Mouse (Mus musculus) left cerebral cortex, adult 2 months (tissue): ENCODE results near the gene Cd38. TPM values are rescaled to one million over a fixed set of nuclear protein-coding genes. Genes with fewer than 3 reads are reported as not detected.

ENCODE experiments used
- DNase-seq, 2 experiments: peaks; one replicate each; pipeline ENCODE4 v3.0.0; 2021 to 2022; ENCODE audit warnings: low spot score in 2 of 2, mixed read lengths in 1 of 2; ENCODE audit errors: extremely low spot score in 1 of 2
- H3K27ac ChIP-seq: fragments of 200-600 bp; 2 replicates; pipeline ENCODE4 v1.8.1; 2022
- H3K4me3 ChIP-seq: fragments of 200-600 bp; 2 replicates; pipeline ENCODE4 v1.8.1; 2022
- CTCF ChIP-seq: fragments of 200-600 bp; IDR thresholded peaks from 2 replicates; pipeline ENCODE4 v1.8.1; 2022; ENCODE audit warnings: antibody characterized with exemption, mild to moderate bottlenecking, moderate library complexity
- intact Hi-C: fragments of 180-260 bp; cut with DNase I; formaldehyde crosslinking; loops from one replicate; pipeline ENCODE4 v1.15.1; 2025
- long read RNA-seq, 2 experiments: library from polyadenylated mRNA; stranded (forward); transcript quantifications; one replicate each; pipeline ENCODE4 v2.0.0; 2021; ENCODE audit warnings: borderline mapping rate in 2 of 2
- total RNA-seq, 2 experiments: library from RNA; stranded (reverse); gene quantifications; 2 replicates each; pipeline ENCODE4 v1.2.3; 2021

The Cd38 gene
- total RNA-seq = 1 to 10 TPM; 1.2 to 2.2 TPM
- long read RNA-seq, experiment 1, partial matches to known transcripts = 0 of 4 reads
- long read RNA-seq, experiment 1, other reads (novel, unspliced or antisense) = 0 of 4 reads
- long read RNA-seq, experiment 2, transcript Cd38-201 (8 exons, 3,270 nt) = major isoform, 5 of 6 reads
- long read RNA-seq, experiment 2, partial matches to known transcripts = 1 of 6 reads
- long read RNA-seq, experiment 2, other reads (novel, unspliced or antisense) = 0 of 6 reads

DNA sequence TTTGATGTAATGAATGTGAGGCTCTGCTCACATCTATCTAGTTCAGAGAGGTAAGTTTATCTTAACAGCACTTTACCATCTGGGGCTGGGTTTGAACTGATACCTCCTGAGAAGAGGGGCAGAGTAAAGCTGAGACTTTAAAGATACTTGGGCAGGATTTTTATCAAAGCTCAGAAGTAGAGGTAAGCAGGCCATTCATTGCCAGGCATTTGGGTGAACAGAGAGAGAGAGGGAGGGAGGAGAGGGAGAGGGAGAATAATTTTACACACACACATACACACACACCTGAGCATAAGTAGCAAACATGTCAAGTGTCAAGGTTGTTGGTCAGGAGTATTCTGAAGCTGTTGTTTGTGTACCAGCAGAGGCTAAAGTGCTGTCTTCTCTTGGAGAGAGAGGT, at the start of gene Cd38:
Gene Cd38, plus strand, starts transcription at position 301 of the 400 bp plus-strand sequence.
- TF ChIP-seq CTCF = no peak
- intact Hi-C loops = no loop called here
- peak within 1 kb of the TSS; percentile 63 for H3K27ac ChIP-seq
- peak within 1 kb of the TSS; percentile 43 for H3K4me3 ChIP-seq
- DNase-seq = no peak

DNA sequence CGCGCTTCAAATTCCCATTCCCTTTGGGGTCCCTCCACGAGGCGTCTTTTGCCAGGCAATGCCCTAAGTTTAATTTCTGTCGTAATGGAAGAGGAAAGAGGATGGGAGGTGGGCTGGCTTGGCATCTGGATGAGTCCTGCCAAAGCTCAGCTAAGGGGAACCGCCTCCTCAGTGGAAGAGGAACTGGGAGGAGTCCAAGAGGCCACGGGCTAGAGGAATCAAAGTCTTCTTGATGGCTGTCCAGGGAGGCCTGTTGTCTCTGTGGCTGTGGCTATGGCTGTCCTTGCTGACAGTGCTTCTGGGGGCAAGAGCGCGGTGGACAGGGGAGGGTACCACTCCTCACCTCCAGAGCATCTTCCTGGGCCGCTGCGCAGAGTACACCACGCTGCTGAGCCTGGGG, 49.7 kb upstream of the Cd38 start, which contains the start of gene Bst1:
Gene Bst1, plus strand, starts transcription at position 191 of the 400 bp plus-strand sequence.
- no peak within 1 kb of the TSS for H3K4me3 ChIP-seq
- DNase-seq = no peak
- no peak within 1 kb of the TSS for H3K27ac ChIP-seq
- no peak for TF ChIP-seq CTCF
- intact Hi-C loops = no loop called here

DNA sequence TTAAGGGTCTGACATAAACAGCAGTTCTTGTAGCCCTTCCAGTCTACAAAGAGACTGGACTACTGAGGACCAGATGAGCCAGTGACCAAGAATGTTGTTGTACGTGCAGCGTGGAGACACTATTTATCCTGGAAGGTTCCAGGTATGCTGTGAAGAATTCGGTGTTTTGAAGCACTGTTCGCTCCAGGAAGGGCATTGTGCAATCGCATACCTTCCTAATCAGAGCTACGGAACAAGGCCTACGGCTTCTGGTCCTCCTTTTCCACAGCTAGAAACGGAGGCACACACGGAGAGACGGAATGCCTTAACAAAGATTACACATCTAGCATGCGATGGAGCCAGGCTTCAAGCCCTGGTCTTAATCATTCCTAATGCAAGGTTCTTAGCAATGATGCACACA, 47.6 kb upstream of the Cd38 start:
- Histone ChIP-seq H3K27ac (no peak overlapping the region), H3K4me3 (no peak overlapping the region)
- TF ChIP-seq CTCF = no peak
- intact Hi-C loops = loop anchor here (10.0 kb wide), 1 partner anchor 146 kb away; no protein-coding TSS in a partner anchor
- no peak for DNase-seq

DNA sequence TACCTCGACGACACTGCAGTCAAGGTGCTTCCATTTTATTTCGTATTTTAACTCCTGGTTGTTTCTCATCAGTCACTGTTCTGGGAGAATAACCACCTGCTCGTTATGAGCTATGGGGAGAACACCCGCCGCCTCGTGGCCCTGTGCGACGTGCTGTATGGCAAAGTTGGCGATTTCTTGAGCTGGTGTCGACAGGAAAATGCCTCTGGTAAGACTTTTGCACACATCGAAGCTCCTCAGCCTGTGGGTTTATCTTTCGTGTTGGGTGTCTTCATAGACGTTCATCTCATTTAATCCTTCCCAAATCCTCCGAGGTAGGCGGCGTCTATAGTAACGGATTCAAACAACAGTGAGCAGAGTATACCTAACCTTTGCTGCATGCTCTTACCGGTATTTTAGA, 46.8 kb upstream of the Cd38 start, which contains the start of gene Fbxl5:
Gene Fbxl5, minus strand, starts transcription at position 101 of the 400 bp plus-strand sequence.
- Histone ChIP-seq H3K4me3 (no peak within 1 kb of the TSS), H3K27ac (no peak within 1 kb of the TSS)
- no peak for DNase-seq
- no peak for TF ChIP-seq CTCF
- intact Hi-C loops = loop anchor here (10.0 kb wide), 1 partner anchor 147 kb away; no protein-coding TSS in a partner anchor

DNA sequence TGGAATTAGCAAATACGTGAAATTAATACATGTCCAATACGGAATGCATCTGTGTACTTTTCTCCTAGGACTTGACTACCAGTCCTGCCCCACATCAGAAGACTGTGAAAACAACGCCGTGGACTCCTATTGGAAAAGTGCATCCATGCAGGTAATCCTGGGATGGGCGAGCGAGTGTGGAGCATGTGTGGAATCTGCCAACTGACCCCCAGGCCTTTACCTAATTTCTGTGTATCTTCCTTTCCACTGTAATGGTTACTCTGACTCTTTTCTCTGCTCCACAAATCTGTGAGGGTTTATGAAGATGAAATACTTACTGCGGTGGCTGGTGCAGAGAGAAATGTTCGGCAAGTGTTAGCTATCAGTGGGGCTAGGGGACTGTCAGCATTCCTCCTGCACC, 46.2 kb upstream of the Cd38 start:
- intact Hi-C loops = loop anchor here (10.0 kb wide), 1 partner anchor 147 kb away; no protein-coding TSS in a partner anchor
- TF ChIP-seq CTCF = no peak
- no peak overlapping the region for H3K4me3 ChIP-seq
- DNase-seq = no peak
- no peak overlapping the region for H3K27ac ChIP-seq

DNA sequence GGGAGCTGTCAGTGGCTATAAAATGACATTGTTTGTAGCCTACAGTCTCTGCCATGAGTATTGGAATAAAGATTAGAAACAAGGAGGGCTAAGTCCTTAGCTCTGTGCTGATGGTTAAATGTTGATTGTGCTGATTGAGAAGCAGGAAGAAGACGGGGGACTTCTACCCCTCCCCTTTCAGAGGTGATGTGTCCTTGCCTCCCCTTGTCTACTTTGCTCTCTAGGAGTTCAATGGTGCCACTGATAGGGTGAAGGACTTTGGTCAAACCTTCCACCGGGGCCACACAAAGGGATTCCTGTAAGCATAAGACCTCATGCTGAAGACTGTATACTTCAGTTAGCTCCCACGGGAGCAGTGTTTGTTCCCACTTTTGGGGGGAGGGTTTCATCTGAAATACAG, 45.5 kb upstream of the Cd38 start:
- Histone ChIP-seq H3K4me3 (no peak overlapping the region), H3K27ac (no peak overlapping the region)
- intact Hi-C loops = loop anchor here (10.0 kb wide), 1 partner anchor 148 kb away; no protein-coding TSS in a partner anchor
- no peak for TF ChIP-seq CTCF
- no peak for DNase-seq

DNA sequence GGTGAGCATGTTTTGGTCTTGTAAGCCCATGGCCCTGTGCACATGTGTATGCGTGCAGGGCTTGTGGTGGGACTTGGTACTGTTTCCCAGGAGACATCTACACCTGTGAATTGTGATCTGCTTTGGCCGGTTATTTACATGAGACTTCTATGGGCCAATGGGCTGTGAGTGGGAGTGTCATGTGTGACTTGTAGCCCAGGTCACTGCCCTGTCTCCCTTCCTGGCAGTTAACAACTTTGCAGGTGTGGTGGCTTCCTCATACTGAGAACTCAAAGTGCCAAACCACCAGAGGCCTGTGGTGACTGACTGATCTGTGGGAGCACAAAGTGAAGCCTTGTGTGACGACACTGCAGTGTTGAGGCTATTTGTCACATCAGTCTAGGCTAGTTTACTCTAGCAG, 43.8 kb upstream of the Cd38 start:
- H3K27ac ChIP-seq = no peak overlapping the region
- no peak overlapping the region for H3K4me3 ChIP-seq
- DNase-seq = no peak
- no peak for TF ChIP-seq CTCF
- intact Hi-C loops = loop anchor here (10.0 kb wide), 1 partner anchor 150 kb away; no protein-coding TSS in a partner anchor

DNA sequence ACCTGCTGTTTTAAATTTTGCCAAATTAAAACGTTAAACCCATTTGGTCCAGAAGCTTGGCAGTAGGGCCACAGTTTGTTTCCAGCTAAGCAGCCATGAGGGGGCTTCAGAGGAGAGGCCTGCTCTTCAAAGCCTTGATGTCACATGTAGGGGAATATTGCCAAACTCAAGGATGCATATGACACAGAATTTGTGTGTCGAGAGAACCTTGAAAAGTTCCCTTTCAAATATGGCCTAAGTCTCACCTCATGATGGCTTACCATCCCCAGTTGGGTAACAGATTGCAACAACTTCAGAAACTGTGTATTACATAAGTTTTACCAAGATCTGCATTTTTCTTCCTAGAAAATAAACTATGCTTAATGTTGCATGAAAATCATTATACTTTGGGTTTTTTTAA, 41.5 kb upstream of the Cd38 start:
- DNase-seq = no peak
- TF ChIP-seq CTCF = no peak
- Histone ChIP-seq H3K27ac (no peak overlapping the region), H3K4me3 (no peak overlapping the region)
- intact Hi-C loops = loop anchor here (10.0 kb wide), 1 partner anchor 152 kb away; no protein-coding TSS in a partner anchor

DNA sequence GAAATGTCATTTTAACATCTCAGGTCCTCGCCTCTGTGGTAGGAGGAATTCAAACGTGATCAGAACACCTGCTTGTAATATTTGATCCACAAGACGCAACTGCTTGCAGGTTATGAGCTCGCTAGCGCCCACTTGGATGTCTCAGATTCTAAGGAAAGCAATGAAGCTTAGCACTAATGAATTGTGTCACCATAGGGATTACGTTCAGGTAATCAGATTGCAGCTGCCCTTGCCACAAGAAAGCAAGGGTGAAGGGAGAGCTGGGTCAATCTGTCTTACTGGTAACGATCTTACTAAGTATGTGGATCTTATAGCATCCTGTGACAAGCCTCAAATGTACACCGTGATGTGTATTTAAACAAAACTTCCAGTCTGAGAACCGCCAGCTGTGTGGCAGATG, 41.0 kb upstream of the Cd38 start:
- no peak for DNase-seq
- intact Hi-C loops = loop anchor here (10.0 kb wide), 1 partner anchor 153 kb away; no protein-coding TSS in a partner anchor
- no peak for TF ChIP-seq CTCF
- Histone ChIP-seq H3K27ac (no peak overlapping the region), H3K4me3 (no peak overlapping the region)

DNA sequence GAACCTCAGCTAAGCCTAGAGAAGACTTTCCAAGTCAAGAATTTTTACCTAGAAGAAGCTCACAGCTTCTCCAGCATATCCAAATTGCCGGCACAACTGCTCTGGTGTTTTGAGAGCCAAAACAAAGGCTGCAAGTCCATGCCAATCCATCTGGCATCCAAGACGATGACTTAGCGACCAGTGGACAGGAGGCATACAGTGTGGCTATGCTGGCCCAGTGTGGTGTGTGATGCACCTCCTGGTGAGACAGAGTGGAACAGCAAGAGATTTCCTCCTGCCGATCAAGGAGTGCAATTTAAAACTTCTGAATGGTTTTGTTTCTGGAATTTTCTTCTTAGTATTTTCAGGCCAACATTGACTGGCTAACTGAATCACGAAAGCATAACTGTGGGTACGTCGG, 31.8 kb upstream of the Cd38 start:
- no peak overlapping the region for H3K27ac ChIP-seq
- intact Hi-C loops = no loop called here
- DNase-seq = no peak
- TF ChIP-seq CTCF = peak; percentile 21
- no peak overlapping the region for H3K4me3 ChIP-seq

DNA sequence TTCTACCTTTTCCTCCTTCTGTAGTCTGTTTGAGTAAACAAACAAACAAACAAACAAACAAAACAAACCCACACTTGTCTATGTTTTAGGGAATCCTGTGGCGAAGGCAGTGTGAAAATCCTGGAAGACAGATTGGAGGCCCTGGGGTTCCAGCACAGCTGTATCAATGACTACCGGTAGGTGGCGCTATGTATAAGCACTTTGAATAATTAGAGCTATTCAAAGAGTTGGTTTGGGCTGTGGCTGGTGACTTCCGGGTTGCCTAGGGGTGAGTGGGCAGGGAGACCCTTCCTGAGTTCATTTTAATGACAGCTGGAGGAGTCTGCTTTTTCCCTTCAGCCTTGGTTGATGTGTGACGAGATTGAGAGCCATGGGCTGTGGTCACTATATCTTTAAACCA, 31.0 kb upstream of the Cd38 start:
- Histone ChIP-seq H3K27ac (no peak overlapping the region), H3K4me3 (no peak overlapping the region)
- intact Hi-C loops = no loop called here
- DNase-seq = peak; percentile 27 to 45
- peak; percentile 84 for TF ChIP-seq CTCF

DNA sequence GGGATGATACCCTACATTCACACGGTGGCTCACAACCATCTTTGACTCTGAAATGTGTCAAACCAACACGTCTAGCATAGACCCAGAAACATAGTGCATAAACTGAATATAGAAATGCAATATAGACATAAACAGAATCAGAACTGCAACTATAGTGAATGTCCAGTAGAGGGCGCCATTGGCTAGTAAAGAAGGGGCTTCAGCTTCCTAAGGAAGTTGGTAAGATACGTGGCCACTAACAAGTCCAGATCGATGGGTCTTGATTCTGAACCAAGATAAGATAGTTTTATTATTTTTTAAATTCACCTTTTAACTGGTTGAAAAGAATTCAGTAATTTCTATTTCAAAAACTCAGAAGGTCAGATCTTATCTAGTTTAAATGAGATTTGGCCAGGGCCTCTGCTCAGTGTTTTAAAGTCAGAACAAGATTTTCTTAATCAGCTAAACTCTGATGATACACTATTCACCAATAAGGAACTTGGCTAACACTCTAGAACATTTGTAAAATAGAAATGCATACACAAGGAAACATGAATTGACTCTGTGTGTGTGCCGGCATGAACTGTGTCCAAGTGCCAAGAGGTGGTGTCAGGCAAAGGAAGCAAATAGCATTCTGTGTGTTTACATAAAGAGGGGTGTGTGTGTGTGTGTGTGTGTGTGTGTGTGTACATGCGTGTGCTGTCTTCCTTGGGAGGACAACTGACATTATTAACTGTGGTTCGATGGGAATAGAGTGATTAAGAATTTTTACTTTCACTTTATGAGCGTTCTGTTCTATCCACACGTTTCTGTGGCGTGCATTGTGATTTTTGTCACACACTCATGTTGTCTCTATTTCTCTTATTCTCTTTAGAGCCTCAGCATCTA, 27.0 kb upstream of the Cd38 start:
- peak overlapping the region; percentile 4; the same call in 1 of the 2 replicates for H3K27ac ChIP-seq
- TF ChIP-seq CTCF = peak; percentile 99
- peak overlapping the region; percentile 29 for H3K4me3 ChIP-seq
- DNase-seq = peak; percentile 32 to 43
- intact Hi-C loops = loop anchor here (1.0 to 5.0 kb wide), 4 partner anchors 51 to 427 kb away; no protein-coding TSS in a partner anchor
